Mouse (Mus musculus) stomach, embryonic 15.5 days (tissue): ENCODE results near the gene Dnah7c. TPM values are rescaled to one million over a fixed set of nuclear protein-coding genes. Genes with fewer than 3 reads are reported as not detected.

ENCODE experiments used
- ATAC-seq: fragments of 200-750 bp; cut with Nextera tagmentation; 2 replicates; pipeline ENCODE4 v1.8.0; 2017; ENCODE audit warnings: low read depth, moderate number of reproducible peaks, moderate TSS enrichment; ENCODE audit not compliant: insufficient read depth, low FRiP score
- H3K27ac ChIP-seq: fragments of 300-500 bp; sonication (generic); 2 replicates; pipeline ENCODE4 v1.5.1; 2015; ENCODE audit warnings: mild to moderate bottlenecking, inconsistent platforms
- H3K27me3 ChIP-seq: fragments of 300-500 bp; sonication (generic); replicated peaks from 2 replicates; pipeline ENCODE4 v1.6.1; 2015; ENCODE audit warnings: inconsistent platforms
- H3K36me3 ChIP-seq: fragments of 300-500 bp; sonication (generic); 2 replicates; pipeline ENCODE4 v1.6.1; 2015; ENCODE audit warnings: inconsistent platforms
- H3K4me1 ChIP-seq: fragments of 300-500 bp; sonication (generic); 2 replicates; pipeline ENCODE4 v1.6.1; 2015; ENCODE audit warnings: inconsistent platforms
- H3K4me2 ChIP-seq: fragments of 300-500 bp; sonication (generic); 2 replicates; pipeline ENCODE4 v1.6.1; 2015; ENCODE audit warnings: mild to moderate bottlenecking, inconsistent platforms
- H3K4me3 ChIP-seq: fragments of 300-500 bp; sonication (generic); replicated peaks from 2 replicates; pipeline ENCODE4 v1.5.1; 2015; ENCODE audit warnings: inconsistent platforms
- H3K9ac ChIP-seq: fragments of 300-500 bp; sonication (generic); 2 replicates; pipeline ENCODE4 v1.6.1; 2015; ENCODE audit warnings: inconsistent platforms
- H3K9me3 ChIP-seq: fragments of 300-500 bp; sonication (generic); 2 replicates; pipeline ENCODE4 v1.6.1; 2016; ENCODE audit warnings: inconsistent platforms
- WGBS: fragments of 180-500 bp; shearing (Covaris S2); methylation state at CpG from one replicate; pipeline ENCODE4 v1.1.7; 2015; 5-methylcytosine and 5-hydroxymethylcytosine counted together
- polyA plus RNA-seq: library from polyadenylated mRNA; unstranded; fragments of >200 nt; fragmentation: Nextera tagmentation; extraction: Ambion mirVana; gene quantifications from 2 replicates; pipeline ENCODE4 v1.2.1, GENCODE M21; 2015

The Dnah7c gene
- polyA plus RNA-seq, 1 experiment from 2014 or later = 0.04 TPM

- ATAC-seq = no peak
- H3K9me3 ChIP-seq = no peaks in the 10 kb centered on the region
These were observed 418.9 kb downstream of the Dnah7c start for GRCm38 (mm10) chr1:46844281-46844680.

GRCm38 (mm10) chr1:46845221-46845620 lies 419.8 kb downstream of the Dnah7c start:
- ATAC-seq = no peak
- H3K9me3 ChIP-seq = no peaks in the 10 kb centered on the region
- H3K9ac ChIP-seq = no peak overlapping the region
- H3K27me3 ChIP-seq = no peaks in the 10 kb centered on the region
- WGBS = 63% methylated on average over 5 of the region's 5 CpGs
- no peak overlapping the region for H3K27ac ChIP-seq
- H3K4me1 ChIP-seq = no peaks in the 10 kb centered on the region
- no peak overlapping the region for H3K4me3 ChIP-seq
- H3K4me2 ChIP-seq = no peak overlapping the region
- no peaks in the 10 kb centered on the region for H3K36me3 ChIP-seq

More at GRCm38 (mm10) chr1:46844281-46844680, 418.9 kb downstream of the Dnah7c start:
- no peaks in the 10 kb centered on the region for H3K27me3 ChIP-seq
- no peak overlapping the region for H3K27ac ChIP-seq
- no peak overlapping the region for H3K9ac ChIP-seq
- WGBS = 86% methylated on average over 2 of the region's 2 CpGs
- H3K4me2 ChIP-seq = no peak overlapping the region
- no peaks in the 10 kb centered on the region for H3K4me1 ChIP-seq
- no peaks in the 10 kb centered on the region for H3K36me3 ChIP-seq
- H3K4me3 ChIP-seq = no peak overlapping the region

- H3K9me3 ChIP-seq = no peaks in the 10 kb centered on the region
- no peaks in the 10 kb centered on the region for H3K27me3 ChIP-seq
- H3K4me1 ChIP-seq = no peaks in the 10 kb centered on the region
- H3K27ac ChIP-seq = no peak overlapping the region
- H3K4me3 ChIP-seq = no peak overlapping the region
- H3K9ac ChIP-seq = no peak overlapping the region
- ATAC-seq = no peak
- no peak overlapping the region for H3K4me2 ChIP-seq
- 34% methylated on average over 1 of the region's 1 CpGs for WGBS
- H3K36me3 ChIP-seq = no peaks in the 10 kb centered on the region
These were observed 424.4 kb downstream of the Dnah7c start for GRCm38 (mm10) chr1:46849758-46850157.

- 43% methylated on average over 4 of the region's 4 CpGs for WGBS
- Histone ChIP-seq H3K36me3 (no peaks in the 10 kb centered on the region), H3K27me3 (no peaks in the 10 kb centered on the region), H3K4me1 (no peaks in the 10 kb centered on the region), H3K9me3 (no peaks in the 10 kb centered on the region), H3K4me3 (0 out of 2 replicates have a peak overlapping the region, but pooled peaks have one; percentile 20), H3K27ac (0 out of 2 replicates have a peak overlapping the region, but pooled peaks have one; percentile 36), H3K9ac (no peak overlapping the region), H3K4me2 (peak overlapping the region; percentile 58)
- ATAC-seq = no peak
These were observed 426.2 kb downstream of the Dnah7c start for GRCm38 (mm10) chr1:46851586-46851985.

GRCm38 (mm10) chr1:46852216-46852599 lies 426.8 kb downstream of the Dnah7c start:
- Histone ChIP-seq H3K36me3 (no peaks in the 10 kb centered on the region), H3K9ac (peak overlapping the region; percentile 98), H3K27ac (peak overlapping the region; percentile 100), H3K27me3 (no peaks in the 10 kb centered on the region), H3K4me2 (peak overlapping the region; percentile 58), H3K9me3 (no peaks in the 10 kb centered on the region), H3K4me1 (no peaks in the 10 kb centered on the region), H3K4me3 (peak overlapping the region; percentile 90)
- under 1% methylated on average over 4 of the region's 4 CpGs for WGBS
- ATAC-seq = no peak

- H3K9ac ChIP-seq = peak overlapping the region; percentile 98
- no peaks in the 10 kb centered on the region for H3K9me3 ChIP-seq
- ATAC-seq = peak; percentile 49
- H3K4me1 ChIP-seq = no peaks in the 10 kb centered on the region
- peak overlapping the region; percentile 90 for H3K4me3 ChIP-seq
- WGBS = under 1% methylated on average over 70 of the region's 75 CpGs
- peak overlapping the region; percentile 100 for H3K27ac ChIP-seq
- H3K4me2 ChIP-seq = peak overlapping the region; percentile 58
- H3K27me3 ChIP-seq = no peaks in the 10 kb centered on the region
- no peaks in the 10 kb centered on the region for H3K36me3 ChIP-seq
These were observed 427.3 kb downstream of the Dnah7c start for GRCm38 (mm10) chr1:46852600-46853272.

- H3K27me3 ChIP-seq = no peaks in the 10 kb centered on the region
- H3K4me1 ChIP-seq = no peaks in the 10 kb centered on the region
- no peaks in the 10 kb centered on the region for H3K9me3 ChIP-seq
- H3K36me3 ChIP-seq = no peaks in the 10 kb centered on the region
- H3K9ac ChIP-seq = peak overlapping the region; percentile 98
- H3K4me3 ChIP-seq = peak overlapping the region; percentile 90
- peak; percentile 96 for ATAC-seq
- peak overlapping the region; percentile 100 for H3K27ac ChIP-seq
- H3K4me2 ChIP-seq = peak overlapping the region; percentile 58
- 0% methylated on average over 84 of the region's 86 CpGs for WGBS
These were observed 428.1 kb downstream of the Dnah7c start for GRCm38 (mm10) chr1:46853317-46854035.

- H3K4me1 ChIP-seq = no peaks in the 10 kb centered on the region
- H3K9ac ChIP-seq = 0 out of 2 replicates have a peak overlapping the region, but pooled peaks have one; percentile 6
- 23% methylated on average over 18 of the region's 18 CpGs for WGBS
- peak overlapping the region; percentile 53 for H3K4me2 ChIP-seq
- H3K36me3 ChIP-seq = no peaks in the 10 kb centered on the region
- ATAC-seq = peak; percentile 59
- peak overlapping the region; percentile 90 for H3K4me3 ChIP-seq
- H3K9me3 ChIP-seq = no peaks in the 10 kb centered on the region
- no peaks in the 10 kb centered on the region for H3K27me3 ChIP-seq
- peak overlapping the region; percentile 100 for H3K27ac ChIP-seq
These were observed 428.9 kb downstream of the Dnah7c start for GRCm38 (mm10) chr1:46854036-46854900.

- ATAC-seq = no peak
- Histone ChIP-seq H3K9me3 (no peaks in the 10 kb centered on the region), H3K4me2 (no peak overlapping the region), H3K4me1 (no peaks in the 10 kb centered on the region), H3K27me3 (no peaks in the 10 kb centered on the region), H3K9ac (no peak overlapping the region), H3K36me3 (no peaks in the 10 kb centered on the region), H3K27ac (no peak overlapping the region), H3K4me3 (no peak overlapping the region)
- WGBS = 39% methylated on average over 4 of the region's 4 CpGs
These were observed 431.1 kb downstream of the Dnah7c start for GRCm38 (mm10) chr1:46856498-46856897.
